Mouse (Mus musculus): ENCODE data around the gene Slc11a1. TPM values are rescaled to one million over a fixed set of nuclear protein-coding genes. Genes with fewer than 3 reads are reported as not detected.
"Not testable (repeated sequence)": the region's sequence is repeated elsewhere in the genome, so short reads cannot be mapped to it uniquely, and the experiment has no call there.

Slc11a1 gene
- polyA plus RNA-seq, 1 experiment from 2014 or later, result 4.7 TPM

- Histone ChIP-seq H3K27me3 (no peaks in the 10 kb centered on the region), H3K4me3 (replicated peaks) (no peak overlapping the region), H3K9me3 (replicated peaks) (no peaks in the 10 kb centered on the region), H3K36me3 (0 out of 2 replicates have a peak, but pooled peaks cover 3% of the 10 kb centered on the region), H3K27ac (replicated peaks) (no peak overlapping the region), H3K4me2 (replicated peaks) (no peak overlapping the region), H3K9ac (no peak overlapping the region), H3K4me1 (peaks cover 17% of the 10 kb centered on the region)
- no peak for ATAC-seq (ENCODE audit: insufficient number of reproducible peaks, low FRiP score, low TSS enrichment, low read depth)
- 52% methylated on average over 4 of the region's 4 CpGs for WGBS
Measured at GRCm38 (mm10) chr1:74338626-74339025, 36.4 kb upstream of the Slc11a1 start.

DNA sequence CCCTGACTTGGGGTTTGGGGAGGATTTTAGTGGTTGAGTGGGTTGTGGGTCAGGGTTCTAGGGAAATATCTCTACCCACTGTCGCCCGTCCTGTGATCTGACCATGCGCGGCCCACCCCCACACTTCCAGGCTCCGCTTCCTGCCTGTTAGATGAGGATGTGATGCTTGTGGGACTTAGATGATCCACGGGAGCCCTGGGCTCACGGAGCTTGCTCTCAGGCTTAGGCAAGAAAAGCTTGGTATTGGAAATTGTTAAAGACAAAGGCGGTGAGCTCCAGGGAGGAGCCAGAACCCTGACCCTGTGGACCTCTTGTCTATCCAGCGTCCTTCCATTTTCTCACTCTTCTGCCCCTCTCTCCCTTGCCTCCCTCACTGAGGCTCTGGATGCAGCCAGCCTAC, 35.1 kb upstream of the Slc11a1 start:
- H3K4me1 ChIP-seq, result peaks cover 6% of the 10 kb centered on the region
- 89% methylated on average over 9 of the region's 9 CpGs for WGBS

GRCm38 (mm10) chr1:74340361-74340764, 34.6 kb upstream of the Slc11a1 start:
- Histone ChIP-seq H3K27me3 (no peaks in the 10 kb centered on the region), H3K4me3 (replicated peaks) (no peak overlapping the region), H3K27ac (replicated peaks) (no peak overlapping the region), H3K9me3 (replicated peaks) (no peaks in the 10 kb centered on the region), H3K36me3 (0 out of 2 replicates have a peak, but pooled peaks cover 3% of the 10 kb centered on the region), H3K4me2 (replicated peaks) (no peak overlapping the region), H3K9ac (no peak overlapping the region), H3K4me1 (peaks cover 1% of the 10 kb centered on the region)
- WGBS, result 90% methylated on average over 6 of the region's 6 CpGs
- ATAC-seq (ENCODE audit: insufficient number of reproducible peaks, low FRiP score, low TSS enrichment, low read depth), result no peak

More for the DNA sequence above, 35.1 kb upstream of the Slc11a1 start:
- Histone ChIP-seq H3K9me3 (replicated peaks) (no peaks in the 10 kb centered on the region), H3K4me3 (replicated peaks) (no peak overlapping the region), H3K27me3 (no peaks in the 10 kb centered on the region), H3K9ac (no peak overlapping the region), H3K27ac (replicated peaks) (no peak overlapping the region), H3K36me3 (0 out of 2 replicates have a peak, but pooled peaks cover 3% of the 10 kb centered on the region), H3K4me2 (replicated peaks) (no peak overlapping the region)
- no peak for ATAC-seq (ENCODE audit: insufficient number of reproducible peaks, low FRiP score, low TSS enrichment, low read depth)

GRCm38 (mm10) chr1:74340992-74341391, 34.0 kb upstream of the Slc11a1 start:
- WGBS, result 81% methylated on average over 4 of the region's 4 CpGs
- H3K9me3 ChIP-seq (replicated peaks); ATAC-seq (ENCODE audit: insufficient number of reproducible peaks, low FRiP score, low TSS enrichment, low read depth); H3K36me3 ChIP-seq; H3K4me3 ChIP-seq (replicated peaks); H3K4me1 ChIP-seq; H3K4me2 ChIP-seq (replicated peaks); H3K9ac ChIP-seq; H3K27me3 ChIP-seq; H3K27ac ChIP-seq (replicated peaks): not testable (repeated sequence)

DNA sequence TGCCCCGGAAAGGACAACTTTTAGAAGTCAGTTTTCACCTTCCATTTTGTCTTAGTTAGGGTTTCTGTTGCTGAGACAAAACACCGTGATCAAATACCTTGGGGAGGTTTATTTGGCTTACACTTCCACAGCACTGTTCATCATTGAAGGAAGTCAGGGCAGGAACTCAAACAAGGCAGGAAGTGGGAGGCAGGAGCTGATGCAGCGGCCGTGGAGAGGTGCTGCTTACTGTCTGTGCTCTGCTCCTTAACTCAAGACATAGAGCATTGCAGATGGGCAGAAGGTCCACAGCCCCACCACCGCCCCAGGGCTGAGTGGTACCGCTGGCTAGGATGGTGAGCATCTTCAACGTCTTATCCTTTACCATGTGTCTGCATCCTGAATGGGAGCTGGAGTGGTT, 33.1 kb upstream of the Slc11a1 start:
- Histone ChIP-seq H3K4me1 (no peaks in the 10 kb centered on the region; the same call in 1 of the 2 replicates), H3K27me3 (no peaks in the 10 kb centered on the region), H3K9ac (no peak overlapping the region), H3K4me3 (replicated peaks) (no peak overlapping the region), H3K27ac (replicated peaks) (no peak overlapping the region), H3K4me2 (replicated peaks) (no peak overlapping the region), H3K36me3 (no peaks in the 10 kb centered on the region), H3K9me3 (replicated peaks) (no peaks in the 10 kb centered on the region)
- 83% methylated on average over 7 of the region's 7 CpGs for WGBS
- no peak for ATAC-seq (ENCODE audit: insufficient number of reproducible peaks, low FRiP score, low TSS enrichment, low read depth)

DNA sequence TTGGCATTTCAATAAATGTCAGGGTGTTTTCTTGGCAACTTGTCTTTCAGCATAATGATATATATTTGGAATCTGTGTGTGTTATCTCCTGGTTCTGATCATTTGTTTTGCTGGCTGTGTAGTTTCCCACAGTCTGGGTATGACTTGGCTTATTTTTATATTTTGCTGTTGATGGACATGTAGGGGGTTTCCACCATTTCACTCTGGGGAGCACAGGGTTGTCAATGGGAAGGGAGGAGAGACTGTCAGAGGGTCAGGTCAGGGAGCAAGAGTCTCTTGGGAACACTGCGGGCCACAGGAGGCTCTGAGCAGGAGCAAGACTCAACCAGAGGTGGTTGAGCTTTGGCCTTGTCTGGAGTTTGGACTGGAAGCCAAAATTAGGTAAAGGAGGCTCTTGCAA, 32.7 kb upstream of the Slc11a1 start:
- 96% methylated on average over 1 of the region's 1 CpGs for WGBS
- Histone ChIP-seq H3K9me3 (replicated peaks) (no peaks in the 10 kb centered on the region), H3K9ac (no peak overlapping the region), H3K27me3 (no peaks in the 10 kb centered on the region), H3K36me3 (no peaks in the 10 kb centered on the region), H3K4me1 (no peaks in the 10 kb centered on the region; the same call in 1 of the 2 replicates), H3K4me3 (replicated peaks) (no peak overlapping the region), H3K27ac (replicated peaks) (no peak overlapping the region), H3K4me2 (replicated peaks) (no peak overlapping the region)
- ATAC-seq (ENCODE audit: insufficient number of reproducible peaks, low FRiP score, low TSS enrichment, low read depth), result no peak

DNA sequence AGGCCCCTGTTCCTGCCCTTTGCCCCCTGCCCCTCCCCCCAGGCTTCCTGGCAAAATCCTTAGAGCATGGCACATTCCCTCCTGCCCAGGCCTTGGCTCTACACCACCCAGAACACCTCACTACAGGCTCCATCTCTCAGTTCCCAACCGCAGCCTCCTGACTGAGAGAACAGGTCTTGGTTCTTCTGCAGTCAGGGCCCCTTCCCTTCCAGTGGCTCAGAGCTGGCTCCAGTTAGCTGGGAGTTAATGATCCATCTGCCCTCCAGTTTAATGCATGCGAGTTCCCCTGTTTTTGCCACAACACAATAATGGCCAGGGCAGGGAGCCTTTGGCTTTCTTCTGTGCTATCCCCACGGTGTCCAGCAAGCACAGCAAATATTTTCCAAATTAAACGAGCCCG, 31.8 kb upstream of the Slc11a1 start:
- Histone ChIP-seq H3K27ac (replicated peaks) (no peak overlapping the region), H3K36me3 (no peaks in the 10 kb centered on the region), H3K27me3 (no peaks in the 10 kb centered on the region), H3K4me3 (replicated peaks) (no peak overlapping the region), H3K9ac (no peak overlapping the region), H3K4me2 (replicated peaks) (no peak overlapping the region), H3K9me3 (replicated peaks) (no peaks in the 10 kb centered on the region), H3K4me1 (no peaks in the 10 kb centered on the region)
- ATAC-seq (ENCODE audit: insufficient number of reproducible peaks, low FRiP score, low TSS enrichment, low read depth), result no peak
- WGBS, result 69% methylated on average over 5 of the region's 5 CpGs

DNA sequence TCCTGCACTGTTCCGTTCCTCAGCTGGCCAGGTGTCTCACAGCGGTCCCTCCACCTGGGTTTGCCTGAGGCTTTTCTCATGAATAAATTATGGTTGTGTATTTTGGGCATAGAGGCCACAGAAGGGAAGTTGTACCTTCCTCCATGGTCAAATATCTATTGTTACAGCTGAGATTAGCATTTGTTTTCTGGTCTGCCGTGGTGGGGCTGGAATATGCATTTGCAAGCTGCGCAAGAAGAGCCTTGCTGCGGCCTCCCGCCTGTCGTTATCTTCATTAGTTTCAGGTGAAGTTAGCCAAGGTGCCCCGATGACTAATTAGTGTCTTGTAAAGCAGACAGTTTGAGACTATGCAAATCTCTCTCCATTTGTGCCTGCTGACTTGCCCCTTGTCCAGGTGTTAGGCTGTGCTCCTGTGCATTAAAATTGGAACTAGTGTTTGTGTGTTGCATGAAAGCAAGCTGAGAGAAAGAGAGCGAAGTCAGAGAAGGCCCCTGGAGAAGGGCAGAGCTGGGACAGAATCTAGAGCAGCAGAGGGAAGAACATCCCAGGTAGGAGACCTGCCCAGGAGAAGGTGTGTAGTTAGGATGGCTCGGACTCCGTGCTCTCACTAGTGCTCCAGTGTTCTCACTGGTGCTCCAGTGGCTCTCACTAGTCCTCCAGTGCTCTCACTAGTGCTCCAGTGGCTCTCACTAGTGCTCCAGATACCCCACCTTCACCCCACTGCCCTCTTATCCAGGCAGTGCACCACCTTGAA, 30.7 kb upstream of the Slc11a1 start:
- Histone ChIP-seq H3K27me3 (no peaks in the 10 kb centered on the region), H3K9me3 (replicated peaks) (no peaks in the 10 kb centered on the region), H3K4me3 (replicated peaks) (no peak overlapping the region), H3K27ac (replicated peaks) (no peak overlapping the region), H3K9ac (no peak overlapping the region), H3K4me1 (no peaks in the 10 kb centered on the region), H3K36me3 (peaks cover 10% of the 10 kb centered on the region; the same call in 1 of the 2 replicates), H3K4me2 (replicated peaks) (no peak overlapping the region)
- ATAC-seq (ENCODE audit: insufficient number of reproducible peaks, low FRiP score, low TSS enrichment, low read depth), result no peak
- WGBS, result 68% methylated on average over 11 of the region's 11 CpGs

DNA sequence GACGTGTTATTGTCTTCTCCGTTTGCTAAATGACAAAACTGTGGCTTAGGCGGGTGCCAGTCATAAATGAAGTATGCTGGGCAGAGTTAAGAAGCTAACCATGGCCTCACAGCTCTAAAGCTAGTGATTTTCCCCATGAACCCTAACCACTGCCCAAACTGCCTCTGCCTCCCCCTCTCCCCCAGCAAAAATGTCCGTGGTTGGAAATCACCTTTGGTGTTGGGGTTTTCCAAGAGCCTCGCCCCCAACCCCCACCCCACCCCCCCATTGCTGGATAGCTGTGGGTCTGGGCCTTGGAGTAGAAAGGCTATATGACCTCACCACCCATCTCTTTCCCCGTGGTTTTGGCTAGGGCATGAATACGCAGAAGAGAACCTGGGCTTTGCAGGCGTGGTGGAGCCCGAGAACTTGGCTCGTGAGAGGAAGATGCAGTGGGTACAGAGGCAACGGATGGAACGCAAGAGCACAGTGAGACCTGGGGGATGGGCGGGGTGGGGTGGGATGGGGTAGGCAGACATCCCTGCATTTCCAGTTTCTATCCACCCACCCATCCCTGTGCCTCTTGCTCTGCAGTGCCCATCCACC, 23.7 kb upstream of the Slc11a1 start:
- H3K27me3 ChIP-seq, result no peaks in the 10 kb centered on the region
- no peak overlapping the region for H3K9ac ChIP-seq
- no peak overlapping the region for H3K4me2 ChIP-seq (replicated peaks)
- no peaks in the 10 kb centered on the region for H3K9me3 ChIP-seq (replicated peaks)
- WGBS, result 88% methylated on average over 13 of the region's 13 CpGs
- H3K36me3 ChIP-seq, result peaks cover 42% of the 10 kb centered on the region
- H3K4me1 ChIP-seq, result 0 out of 2 replicates have a peak, but pooled peaks cover 3% of the 10 kb centered on the region
- no peak overlapping the region for H3K4me3 ChIP-seq (replicated peaks)
- H3K27ac ChIP-seq (replicated peaks), result no peak overlapping the region
- no peak for ATAC-seq (ENCODE audit: insufficient number of reproducible peaks, low FRiP score, low TSS enrichment, low read depth)

GRCm38 (mm10) chr1:74352532-74353096, 22.4 kb upstream of the Slc11a1 start:
- Histone ChIP-seq H3K9me3 (replicated peaks) (no peaks in the 10 kb centered on the region), H3K9ac (no peak overlapping the region), H3K4me2 (replicated peaks) (no peak overlapping the region), H3K27me3 (no peaks in the 10 kb centered on the region), H3K4me1 (0 out of 2 replicates have a peak, but pooled peaks cover 3% of the 10 kb centered on the region), H3K27ac (replicated peaks) (no peak overlapping the region), H3K4me3 (replicated peaks) (no peak overlapping the region), H3K36me3 (peaks cover 42% of the 10 kb centered on the region)
- ATAC-seq (ENCODE audit: insufficient number of reproducible peaks, low FRiP score, low TSS enrichment, low read depth), result no peak
- 70% methylated on average over 5 of the region's 5 CpGs for WGBS

DNA sequence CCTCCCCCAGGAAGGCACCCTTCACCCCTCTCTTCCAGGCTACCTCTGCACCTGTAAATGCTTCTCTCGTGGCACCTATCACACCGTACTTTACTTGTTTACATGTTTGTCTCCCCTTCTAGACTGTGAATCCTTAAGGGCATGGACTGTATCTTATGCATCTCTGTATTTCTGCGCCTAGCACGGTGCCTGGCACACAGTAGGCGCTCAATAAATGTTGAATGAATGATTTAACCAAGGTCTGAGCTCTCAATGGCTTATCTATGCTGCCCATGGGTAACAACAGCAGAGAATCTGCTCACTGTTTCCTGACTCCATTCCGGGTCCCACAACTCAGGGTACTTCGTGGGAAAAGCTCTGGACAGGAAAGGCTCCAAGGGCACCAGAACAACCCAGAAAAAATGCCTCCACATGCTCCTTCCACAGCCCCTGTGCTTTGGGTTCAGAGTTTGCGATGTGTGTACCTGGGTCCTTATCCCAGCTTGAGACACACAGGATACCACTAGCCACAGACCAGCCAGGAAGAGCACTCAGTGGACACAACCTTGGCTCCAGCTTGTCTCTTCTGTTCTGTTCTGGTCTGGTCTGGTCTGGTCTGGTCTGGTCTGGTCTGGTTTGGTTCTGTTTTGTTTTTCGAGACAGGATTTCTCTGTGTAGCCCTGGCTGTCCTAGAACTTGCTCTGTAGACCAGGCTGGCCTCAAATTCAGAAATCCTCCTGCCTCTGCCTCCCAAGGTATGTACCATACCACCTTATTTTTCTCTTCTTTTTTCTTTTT, 21.4 kb upstream of the Slc11a1 start:
- Histone ChIP-seq H3K9me3 (replicated peaks) (no peaks in the 10 kb centered on the region), H3K9ac (no peak overlapping the region), H3K27ac (replicated peaks) (no peak overlapping the region), H3K4me3 (replicated peaks) (no peak overlapping the region), H3K27me3 (no peaks in the 10 kb centered on the region), H3K4me2 (replicated peaks) (no peak overlapping the region), H3K36me3 (peaks cover 39% of the 10 kb centered on the region), H3K4me1 (0 out of 2 replicates have a peak, but pooled peaks cover 3% of the 10 kb centered on the region)
- ATAC-seq (ENCODE audit: insufficient number of reproducible peaks, low FRiP score, low TSS enrichment, low read depth), result no peak; the same call in 1 of the 2 replicates
- WGBS, result 92% methylated on average over 9 of the region's 9 CpGs

Measured in embryonic facial prominence, embryonic 15.5 days (tissue).